Mouse (Mus musculus) C2C12 (cell line): Measurements from ENCODE around the gene Slc35c1.

ENCODE experiments used
- CEBPB ChIP-seq: IDR thresholded peaks from one replicate; pipeline ENCODE4 v1.6.1; 2011; ENCODE audit warnings: low read depth, mild to moderate bottlenecking, control low read depth, moderate library complexity
- CTCF ChIP-seq: IDR thresholded peaks from one replicate; pipeline ENCODE4 v1.5.1; 2011; ENCODE audit not compliant: control insufficient read depth, insufficient read depth, insufficient read length
- FOSL1 ChIP-seq: IDR thresholded peaks from one replicate; pipeline ENCODE4 v1.8.0; 2011; ENCODE audit warnings: mild to moderate bottlenecking, low read length; ENCODE audit not compliant: poor library complexity, insufficient read depth, severe bottlenecking
- MAX ChIP-seq: IDR thresholded peaks from one replicate; pipeline ENCODE4 v1.6.1; 2011; ENCODE audit warnings: mild to moderate bottlenecking, control low read depth
- MYOD1 ChIP-seq: IDR thresholded peaks from one replicate; pipeline ENCODE4 v1.6.1; 2011; ENCODE audit warnings: low read depth; ENCODE audit not compliant: control insufficient read depth, insufficient read length
- MYOG ChIP-seq: IDR thresholded peaks from one replicate; pipeline ENCODE4 v1.6.1; 2011; ENCODE audit not compliant: control insufficient read depth, insufficient read length; ENCODE audit errors: extremely low read depth
- USF1 ChIP-seq: IDR thresholded peaks from one replicate; pipeline ENCODE4 v1.6.1; 2011; ENCODE audit warnings: low read depth, mild to moderate bottlenecking, control low read depth, moderate library complexity

DNA sequence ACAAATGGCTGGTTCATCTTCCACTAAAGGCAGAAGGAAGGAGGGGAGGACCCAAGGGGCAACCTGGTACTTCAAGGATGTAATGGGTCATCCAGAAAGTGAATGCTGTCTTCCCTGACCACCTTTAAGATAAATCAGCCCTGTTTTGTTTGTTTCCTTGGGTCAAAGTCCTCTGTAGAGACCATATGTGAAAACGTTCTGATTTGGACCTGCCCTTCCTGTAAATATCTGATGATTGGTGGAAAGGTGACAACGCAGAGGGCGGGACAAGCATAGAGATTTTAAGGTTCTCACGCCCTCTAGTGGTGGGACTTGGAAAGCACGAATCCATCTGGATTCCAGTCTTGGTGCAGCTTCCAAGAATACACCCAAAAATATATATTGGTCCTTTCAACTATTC lies 22.5 kb downstream of the Slc35c1 start:
- peak; percentile 38 for TF ChIP-seq CTCF
- TF ChIP-seq CEBPB: no peak
- TF ChIP-seq MYOG: no peak
- TF ChIP-seq USF1: no peak
- no peak for TF ChIP-seq MYOD1
- peak; percentile 12 for TF ChIP-seq MAX
- TF ChIP-seq FOSL1: no peak
